Mouse (Mus musculus): Measurements from ENCODE around the gene Negr1. TPM values are rescaled to one million over a fixed set of nuclear protein-coding genes. Genes with fewer than 3 reads are reported as not detected.

The Negr1 gene
- total and polyA plus RNA-seq, 3 experiments = not detected

DNA sequence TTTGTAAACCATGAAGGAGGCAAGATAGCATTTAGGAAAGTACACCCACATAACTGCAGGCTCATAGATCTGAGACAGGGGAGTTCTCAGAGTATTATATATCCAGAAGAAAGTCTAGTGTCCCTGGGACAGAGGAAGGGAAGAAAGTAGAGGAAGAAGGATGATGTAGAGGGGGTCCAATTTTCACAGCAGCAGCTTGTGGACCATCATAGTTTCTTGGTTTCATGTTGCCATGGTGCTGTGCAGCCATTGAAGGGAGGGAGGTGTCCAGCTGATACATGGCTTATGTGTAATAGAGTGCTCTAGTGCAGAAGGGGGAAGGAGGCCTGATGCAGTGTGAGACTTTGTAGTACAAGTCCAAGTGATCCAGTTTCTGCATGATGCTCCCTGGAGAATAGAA is 359.8 kb downstream of the Negr1 start:
- H3K79me2 ChIP-seq (replicated peaks; ENCODE audit: control insufficient read depth, extremely low read depth, insufficient read depth, poor library complexity, severe bottlenecking) = no peaks in the 10 kb centered on the region
- DNase-seq (ENCODE audit: extremely low read depth) = no peak
- in situ Hi-C loops (cut with MboI; ENCODE audit: low pct_ligation_motif_present, low pct_unique_long_range_greater_than_20kb, low sequenced_read_pairs) = no loop called here

DNA sequence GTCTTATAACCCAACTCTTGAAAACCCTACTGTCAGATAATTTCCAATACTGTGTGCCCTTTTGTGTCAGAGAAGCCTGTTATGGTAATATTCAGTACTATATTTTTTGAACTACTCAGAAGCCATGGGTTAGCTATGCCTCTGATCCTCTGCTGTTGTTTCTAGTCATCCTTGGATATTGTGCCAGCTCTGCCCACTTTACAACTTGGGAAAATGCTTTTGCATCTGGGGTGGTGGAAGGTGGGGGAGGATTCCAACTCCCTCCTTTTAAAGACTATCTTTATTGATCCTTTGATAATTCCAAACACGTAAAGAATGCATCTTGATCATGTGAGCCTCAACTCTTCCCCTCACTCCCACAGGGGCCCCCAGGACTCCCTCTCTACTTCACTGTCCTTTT is 361.6 kb downstream of the Negr1 start:
- in situ Hi-C loops (cut with MboI; ENCODE audit: low pct_ligation_motif_present, low pct_unique_long_range_greater_than_20kb, low sequenced_read_pairs) = no loop called here
- dilution Hi-C loops (cut with MboI; ENCODE audit: extremely low pct_ligation_motif_present, extremely low pct_unique_long_range_greater_than_20kb, low sequenced_read_pairs) = no loop called here
- no peak overlapping the region for H3K4me2 ChIP-seq (ENCODE audit: insufficient read depth, low read depth, poor library complexity, severe bottlenecking)
- H3K27me3 ChIP-seq (replicated peaks) = no peaks in the 10 kb centered on the region
- no peak overlapping the region for H3K9ac ChIP-seq (ENCODE audit: insufficient read depth, low read depth)
- H3K4me1 ChIP-seq (ENCODE audit: control insufficient read depth in 1 of 2, insufficient read depth in 2 of 2) = no peaks in the 10 kb centered on the region
- no peak overlapping the region for H3K27ac ChIP-seq (ENCODE audit: insufficient read depth, low read depth)
- TF ChIP-seq SIN3A (IDR thresholded peaks at IDR 0.05; ENCODE audit: low read length) = no peak
- TF ChIP-seq MAZ (IDR thresholded peaks at IDR 0.05; ENCODE audit: low read depth, low read length) = no peak
- no peak for TF ChIP-seq RCOR1 (conservative IDR thresholded peaks at IDR 0.05; ENCODE audit: low read depth, low read length)
- no peak for TF ChIP-seq KAT2A (IDR thresholded peaks at IDR 0.05; ENCODE audit: insufficient replicate concordance, low read length)
- no peak for TF ChIP-seq RAD21 (IDR thresholded peaks at IDR 0.05; ENCODE audit: low read depth, low read length)
- no peak for TF ChIP-seq CHD2 (IDR thresholded peaks at IDR 0.05; ENCODE audit: low read length)
- TF ChIP-seq USF2 (conservative IDR thresholded peaks at IDR 0.05; ENCODE audit: low read depth, low read length) = no peak
- TF ChIP-seq NELFE (IDR thresholded peaks at IDR 0.05; ENCODE audit: low read depth, low read length) = no peak
- TF ChIP-seq MAX (IDR thresholded peaks at IDR 0.05; ENCODE audit: low read length) = no peak
- TF ChIP-seq ZNF384 (IDR thresholded peaks at IDR 0.05; ENCODE audit: low read depth, low read length) = no peak
- TF ChIP-seq TCF12 (IDR thresholded peaks at IDR 0.05; ENCODE audit: low read depth, low read length) = no peak
- TF ChIP-seq GABPA (IDR thresholded peaks at IDR 0.05; ENCODE audit: insufficient replicate concordance, low read depth, low read length) = no peak
- no peak for TF ChIP-seq ELF1 (IDR thresholded peaks at IDR 0.05; ENCODE audit: low read depth, low read length)
- TF ChIP-seq UBTF (IDR thresholded peaks at IDR 0.05; ENCODE audit: low read depth, low read length) = no peak
- no peak for TF ChIP-seq HCFC1 (IDR thresholded peaks at IDR 0.05; ENCODE audit: low read depth, low read length)
- H3K9me3 ChIP-seq (replicated peaks; ENCODE audit: low read length) = peaks cover 9% of the 10 kb centered on the region
- DNase-seq (ENCODE audit: extremely low read depth) = no peak
- no peak overlapping the region for H3K4me3 ChIP-seq (replicated peaks in 1 of 3; ENCODE audit: low read depth in 2 of 3, low read length in 2 of 3, poor library complexity in 1 of 3)
- H3K36me3 ChIP-seq (replicated peaks in 1 of 2; ENCODE audit: control insufficient read depth in 1 of 2, insufficient read depth in 1 of 2, low read length in 1 of 2) = no peaks in the 10 kb centered on the region
- H3K79me2 ChIP-seq (replicated peaks; ENCODE audit: control insufficient read depth, extremely low read depth, insufficient read depth, poor library complexity, severe bottlenecking) = no peaks in the 10 kb centered on the region

More for the DNA sequence above, 359.8 kb downstream of the Negr1 start:
- Histone ChIP-seq H3K27ac (ENCODE audit: insufficient read depth, low read depth) (no peak overlapping the region), H3K9me3 (replicated peaks; ENCODE audit: low read length) (peaks cover 17% of the 10 kb centered on the region), H3K4me3 (replicated peaks in 1 of 3; ENCODE audit: low read depth in 2 of 3, low read length in 2 of 3, poor library complexity in 1 of 3) (no peak overlapping the region), H3K27me3 (replicated peaks) (no peaks in the 10 kb centered on the region), H3K4me2 (ENCODE audit: insufficient read depth, low read depth, poor library complexity, severe bottlenecking) (no peak overlapping the region), H3K9ac (ENCODE audit: insufficient read depth, low read depth) (no peak overlapping the region), H3K36me3 (replicated peaks in 1 of 2; ENCODE audit: control insufficient read depth in 1 of 2, insufficient read depth in 1 of 2, low read length in 1 of 2) (no peaks in the 10 kb centered on the region), H3K4me1 (ENCODE audit: control insufficient read depth in 1 of 2, insufficient read depth in 2 of 2) (no peaks in the 10 kb centered on the region)
- dilution Hi-C loops (cut with MboI; ENCODE audit: extremely low pct_ligation_motif_present, extremely low pct_unique_long_range_greater_than_20kb, low sequenced_read_pairs) = no loop called here
- TF ChIP-seq MAZ (IDR thresholded peaks at IDR 0.05; ENCODE audit: low read depth, low read length) (no peak), POLR2A (IDR thresholded peaks at IDR 0.05; ENCODE audit: low read depth, low read length) (no peak), CTCF (conservative IDR thresholded peaks at IDR 0.05 in 1 of 2, IDR thresholded peaks at IDR 0.05 in 1 of 2; ENCODE audit: low read depth in 2 of 2, low read length in 2 of 2) (no peak), EP300 (IDR thresholded peaks at IDR 0.05; ENCODE audit: low read length) (no peak), MEF2A (IDR thresholded peaks at IDR 0.05; ENCODE audit: borderline replicate concordance, low read depth, low read length) (no peak), UBTF (IDR thresholded peaks at IDR 0.05; ENCODE audit: low read depth, low read length) (no peak), ETS1 (conservative IDR thresholded peaks at IDR 0.05; ENCODE audit: low read depth, low read length) (no peak), SMC3 (IDR thresholded peaks at IDR 0.05; ENCODE audit: low read depth, low read length) (no peak), POLR2AphosphoS2 (IDR thresholded peaks at IDR 0.05; ENCODE audit: low read depth, low read length) (no peak), ZKSCAN1 (IDR thresholded peaks at IDR 0.05; ENCODE audit: borderline replicate concordance, low read depth, low read length) (no peak), E2F4 (IDR thresholded peaks at IDR 0.05; ENCODE audit: insufficient replicate concordance, low read depth, low read length) (no peak), ZMIZ1 (IDR thresholded peaks at IDR 0.05; ENCODE audit: low read depth, low read length) (no peak), ZNF384 (IDR thresholded peaks at IDR 0.05; ENCODE audit: low read depth, low read length) (no peak), JUND (conservative IDR thresholded peaks at IDR 0.05; ENCODE audit: low read depth, low read length) (no peak), GABPA (IDR thresholded peaks at IDR 0.05; ENCODE audit: insufficient replicate concordance, low read depth, low read length) (no peak), RAD21 (IDR thresholded peaks at IDR 0.05; ENCODE audit: low read depth, low read length) (no peak)
